In genomic region chr11:95713225-95713810, GRCm38 (mm10) we compare ENCODE assay signal across 8 mouse cellular contexts. TPM values are rescaled to one million over a fixed set of nuclear protein-coding genes. Genes with fewer than 3 reads are reported as not detected.
DNase-seq lines count a peak whose midpoint lies in the region; ATAC-seq and TF ChIP-seq lines count a peak whose summit lies in the region.

No protein-coding gene starts in this region.

- no peaks in the 10 kb centered on the region for H3K36me3 ChIP-seq in embryonic facial prominence, embryonic 12.5 days
- H3K36me3 ChIP-seq in kidney, adult 2 months (ENCODE audit: control insufficient read depth, insufficient read depth, low read length): no peaks in the 10 kb centered on the region
- no peaks in the 10 kb centered on the region for H3K36me3 ChIP-seq in limb, embryonic 14.5 days (ENCODE audit: control insufficient read depth, insufficient read depth, low read length)
- no peaks in the 10 kb centered on the region for H3K36me3 ChIP-seq in midbrain, embryonic 13.5 days

- H3K9ac ChIP-seq in embryonic facial prominence, embryonic 12.5 days: peak overlapping the region; percentile 98
- peak overlapping the region; percentile 99 for H3K9ac ChIP-seq in limb, embryonic 14.5 days (ENCODE audit: low read depth, low read length, severe bottlenecking)
- H3K9ac ChIP-seq in midbrain, embryonic 13.5 days (replicated peaks): peak overlapping the region; percentile 98

- TF ChIP-seq CTCF in kidney, adult 2 months (conservative IDR thresholded peaks at IDR 0.05; ENCODE audit: insufficient read depth, insufficient read length, low read depth, low read length): no peak

- peak; percentile 17 for DNase-seq in ovary, adult 18-20 months (ENCODE audit: low spot score)
- DNase-seq in ovary, postnatal 36 days (ENCODE audit: low spot score): no peak
- peak; percentile 96 for DNase-seq in heart, adult 11 months
- no peak for DNase-seq in kidney, adult 2 months
- DNase-seq in limb, embryonic 14.5 days (ENCODE audit: low spot score): no peak
- peak; percentile 44 to 55 for DNase-seq in spleen, postnatal 14 days (ENCODE audit: low spot score in 2 of 2)

- H3K27me3 ChIP-seq in embryonic facial prominence, embryonic 12.5 days: no peaks in the 10 kb centered on the region
- H3K27me3 ChIP-seq in kidney, adult 2 months (replicated peaks; ENCODE audit: control insufficient read depth, insufficient read depth, low read length): no peaks in the 10 kb centered on the region
- no peaks in the 10 kb centered on the region for H3K27me3 ChIP-seq in limb, embryonic 14.5 days (ENCODE audit: control insufficient read depth, insufficient read depth, low read length)
- no peaks in the 10 kb centered on the region for H3K27me3 ChIP-seq in midbrain, embryonic 13.5 days

- H3K4me1 ChIP-seq in embryonic facial prominence, embryonic 12.5 days: peaks cover 25% of the 10 kb centered on the region
- peaks cover 12% of the 10 kb centered on the region; the same call in 1 of the 2 replicates for H3K4me1 ChIP-seq in kidney, adult 2 months (ENCODE audit: control insufficient read depth, insufficient read depth, low read length)
- H3K4me1 ChIP-seq in limb, embryonic 14.5 days (ENCODE audit: control insufficient read depth, insufficient read depth, low read length): peaks cover 23% of the 10 kb centered on the region
- H3K4me1 ChIP-seq in midbrain, embryonic 13.5 days (replicated peaks): peaks cover 36% of the 10 kb centered on the region

- peak overlapping the region; percentile 98 for H3K27ac ChIP-seq in embryonic facial prominence, embryonic 12.5 days
- 0 out of 2 replicates have a peak overlapping the region, but pooled peaks have one; percentile 13 for H3K27ac ChIP-seq in kidney, adult 2 months (ENCODE audit: insufficient read depth, low read depth, low read length)
- peak overlapping the region; percentile 97 for H3K27ac ChIP-seq in limb, embryonic 14.5 days (replicated peaks; ENCODE audit: low read depth, low read length)
- peak overlapping the region; percentile 98 for H3K27ac ChIP-seq in midbrain, embryonic 13.5 days

- TF ChIP-seq POLR2A in kidney, adult 2 months (IDR thresholded peaks at IDR 0.05; ENCODE audit: low read depth, low read length): no peak
- TF ChIP-seq POLR2A in limb, embryonic 14.5 days (IDR thresholded peaks at IDR 0.05; ENCODE audit: borderline replicate concordance, extremely low read depth, insufficient read depth, insufficient read length): no peak

- H3K4me2 ChIP-seq in embryonic facial prominence, embryonic 12.5 days (replicated peaks): peak overlapping the region; percentile 94
- peak overlapping the region; percentile 90 for H3K4me2 ChIP-seq in limb, embryonic 14.5 days (replicated peaks; ENCODE audit: low read depth, low read length, severe bottlenecking)
- peak overlapping the region; percentile 88 for H3K4me2 ChIP-seq in midbrain, embryonic 13.5 days (replicated peaks)

- no peaks in the 10 kb centered on the region for H3K9me3 ChIP-seq in embryonic facial prominence, embryonic 12.5 days
- no peaks in the 10 kb centered on the region for H3K9me3 ChIP-seq in limb, embryonic 14.5 days (ENCODE audit: control insufficient read depth, low read length)
- no peaks in the 10 kb centered on the region for H3K9me3 ChIP-seq in midbrain, embryonic 13.5 days

- H3K4me3 ChIP-seq in embryonic facial prominence, embryonic 12.5 days: peak overlapping the region; percentile 93
- peak overlapping the region; percentile 62 for H3K4me3 ChIP-seq in kidney, adult 2 months (ENCODE audit: insufficient read depth, low read depth, low read length)
- H3K4me3 ChIP-seq in limb, embryonic 14.5 days (replicated peaks; ENCODE audit: low read length): peak overlapping the region; percentile 90
- H3K4me3 ChIP-seq in midbrain, embryonic 13.5 days (replicated peaks): peak overlapping the region; percentile 95

- ATAC-seq in embryonic facial prominence, embryonic 12.5 days (ENCODE audit: insufficient number of reproducible peaks, insufficient read depth, low FRiP score, low TSS enrichment): peak; percentile 77
- peak; percentile 60 for ATAC-seq in limb, embryonic 14.5 days (ENCODE audit: low FRiP score, low read depth)
- ATAC-seq in midbrain, embryonic 13.5 days: peak; percentile 77

- WGBS in embryonic facial prominence, embryonic 12.5 days: under 1% methylated on average over 48 of the region's 49 CpGs
- 2% methylated on average over 49 of the region's 49 CpGs for WGBS in kidney, adult 2 months
- 1% methylated on average over 25 of the region's 49 CpGs for WGBS in limb, embryonic 14.5 days
- under 1% methylated on average over 22 of the region's 49 CpGs for WGBS in midbrain, embryonic 13.5 days

RNA-seq across cellular contexts. Expression of gene Zfp652, which starts 0.8 kb away (rescaled TPM):
- polyA plus RNA-seq in embryonic facial prominence, embryonic 12.5 days (2016; fragmentation: Nextera tagmentation; extraction: Ambion mirVana): 23.7 and 24.5 TPM in 2 replicates
- polyA plus RNA-seq in kidney, adult 2 months (2012; rRNA removed): 10.9 and 11.4 TPM in 2 replicates
- 25.3 and 31.2 TPM in 2 replicates for polyA plus RNA-seq in limb, embryonic 14.5 days (2012; rRNA removed)
- 13.3 and 13.8 TPM in 2 replicates for polyA plus RNA-seq in limb, embryonic 14.5 days (2014; fragmentation: Nextera tagmentation; extraction: Ambion mirVana)
- 29.0 and 32.1 TPM in 2 replicates for polyA plus RNA-seq in midbrain, embryonic 13.5 days (2015; fragmentation: Nextera tagmentation; extraction: Ambion mirVana)

RNA-seq across cellular contexts. Expression of gene B130006D01Rik, which starts 10.1 kb away (rescaled TPM):
- polyA plus RNA-seq in embryonic facial prominence, embryonic 12.5 days (2016; fragmentation: Nextera tagmentation; extraction: Ambion mirVana): 2.0 and 2.1 TPM in 2 replicates
- 0.03 and 0.07 TPM in 2 replicates for polyA plus RNA-seq in kidney, adult 2 months (2012; rRNA removed)
- 0.34 and 0.46 TPM in 2 replicates for polyA plus RNA-seq in limb, embryonic 14.5 days (2012; rRNA removed)
- 1.6 and 2.2 TPM in 2 replicates for polyA plus RNA-seq in limb, embryonic 14.5 days (2014; fragmentation: Nextera tagmentation; extraction: Ambion mirVana)
- 1.5 and 2.0 TPM in 2 replicates for polyA plus RNA-seq in midbrain, embryonic 13.5 days (2015; fragmentation: Nextera tagmentation; extraction: Ambion mirVana)

RNA-seq across cellular contexts. Expression of gene Phb, which starts 46.6 kb away (rescaled TPM):
- 229 and 231 TPM in 2 replicates for polyA plus RNA-seq in embryonic facial prominence, embryonic 12.5 days (2016; fragmentation: Nextera tagmentation; extraction: Ambion mirVana)
- 258 and 296 TPM in 2 replicates for polyA plus RNA-seq in kidney, adult 2 months (2012; rRNA removed)
- polyA plus RNA-seq in limb, embryonic 14.5 days (2012; rRNA removed): 209 and 309 TPM in 2 replicates
- 226 and 227 TPM in 2 replicates for polyA plus RNA-seq in limb, embryonic 14.5 days (2014; fragmentation: Nextera tagmentation; extraction: Ambion mirVana)
- 168 and 179 TPM in 2 replicates for polyA plus RNA-seq in midbrain, embryonic 13.5 days (2015; fragmentation: Nextera tagmentation; extraction: Ambion mirVana)

Comparison
In these comparisons a context has a peak if more than half of its experiments do, and no peak if none do; other contexts are left out.
1. DNase-seq: peak in ovary, adult 18-20 months (single experiment), heart, adult 11 months (single experiment) and spleen, postnatal 14 days (2 of 2); none in ovary, postnatal 36 days (single experiment), kidney, adult 2 months (single experiment) and limb, embryonic 14.5 days (single experiment).
2. H3K27ac ChIP-seq: peak in every context shown above with its lines; median percentile 98 in embryonic facial prominence, embryonic 12.5 days; 98 in midbrain, embryonic 13.5 days; 97 in limb, embryonic 14.5 days; 13 in kidney, adult 2 months.
3. Peak in every context shown above with its lines, with median percentiles within 50 percentile points of each other: ATAC-seq, H3K4me2 ChIP-seq, H3K4me3 ChIP-seq and H3K9ac ChIP-seq.